Mouse (Mus musculus) limb, embryonic 11.5 days (tissue): ENCODE measurements at regions not wholly inside any gene's neighbourhood (a gene's known extent, or its start where the extent isn't known, plus 50 kb on each side); places are given as distances from the start of the nearest gene placed in this dataset.

Experiments used
- ATAC-seq: fragments of 200-750 bp; cut with Nextera tagmentation; 2 replicates; pipeline ENCODE4 v1.8.0; 2017; ENCODE audit warnings: low read depth; ENCODE audit not compliant: insufficient number of reproducible peaks, low FRiP score, low TSS enrichment
- DNase-seq: peaks from one replicate; pipeline ENCODE4 v3.0.0-alpha.2; 2015; ENCODE audit warnings: low spot score
- H3K27ac ChIP-seq: fragments of 300-500 bp; sonication (generic); replicated peaks from 2 replicates; pipeline ENCODE4 v1.5.1; 2014; ENCODE audit warnings: low read depth, mild to moderate bottlenecking, low read length
- H3K27me3 ChIP-seq: fragments of 300-500 bp; sonication (generic); 2 replicates; pipeline ENCODE4 v1.6.1; 2014; ENCODE audit warnings: mild to moderate bottlenecking, low read length, mixed read lengths; ENCODE audit not compliant: control insufficient read depth, insufficient read depth
- H3K36me3 ChIP-seq: fragments of 300-500 bp; sonication (generic); 2 replicates; pipeline ENCODE4 v1.6.1; 2014; ENCODE audit warnings: mild to moderate bottlenecking, low read length, moderate library complexity, mixed read lengths; ENCODE audit not compliant: control insufficient read depth, insufficient read depth
- H3K4me1 ChIP-seq: fragments of 300-500 bp; sonication (generic); 2 replicates; pipeline ENCODE4 v1.6.1; 2014; ENCODE audit warnings: low read length, mixed read lengths; ENCODE audit not compliant: control insufficient read depth, insufficient read depth
- H3K4me2 ChIP-seq: fragments of 300-500 bp; sonication (generic); 2 replicates; pipeline ENCODE4 v1.6.1; 2014; ENCODE audit warnings: low read depth, mild to moderate bottlenecking, moderate library complexity; ENCODE audit not compliant: severe bottlenecking
- H3K4me3 ChIP-seq: fragments of 300-500 bp; sonication (generic); 2 replicates; pipeline ENCODE4 v1.5.1; 2014; ENCODE audit warnings: low read depth, low read length
- H3K9ac ChIP-seq: fragments of 300-500 bp; sonication (generic); 2 replicates; pipeline ENCODE4 v1.6.1; 2014; ENCODE audit warnings: mild to moderate bottlenecking, low read length
- H3K9me3 ChIP-seq: fragments of 300-500 bp; sonication (generic); 2 replicates; pipeline ENCODE4 v1.6.1; 2016; ENCODE audit warnings: low read length; ENCODE audit not compliant: control insufficient read depth
- WGBS: fragments of 180-500 bp; shearing (Covaris S2); extraction: QIAGEN DNeasy Blood & Tissue Kit; methylation state at CpG from one replicate; pipeline ENCODE4 v1.1.7; 2014; 5-methylcytosine and 5-hydroxymethylcytosine counted together

DNA sequence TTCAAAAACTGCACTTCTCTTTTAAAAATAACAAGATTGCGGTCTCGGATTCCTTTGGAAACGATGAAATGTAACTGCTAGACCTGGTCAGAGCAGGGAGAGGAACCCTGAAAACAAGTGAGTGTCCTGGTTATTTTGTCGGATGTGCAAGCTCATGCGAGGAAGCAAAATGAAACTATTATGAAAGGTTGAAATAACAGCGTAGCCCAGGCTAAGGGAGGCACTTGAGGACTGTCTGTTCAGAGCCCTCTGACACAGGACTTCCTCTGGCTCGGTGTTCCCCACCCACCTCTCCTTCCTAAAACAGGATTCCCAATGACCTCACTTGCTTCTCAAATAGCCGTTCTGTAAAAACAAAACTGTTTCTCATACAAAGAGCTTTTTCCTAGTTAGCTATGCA lies 51.3 kb upstream of the S1pr1 start:
- DNase-seq, result no peak
- Histone ChIP-seq H3K27ac (no peak overlapping the region), H3K9ac (no peak overlapping the region), H3K4me1 (no peaks in the 10 kb centered on the region), H3K36me3 (no peaks in the 10 kb centered on the region), H3K9me3 (no peaks in the 10 kb centered on the region), H3K4me3 (no peak overlapping the region), H3K27me3 (no peaks in the 10 kb centered on the region), H3K4me2 (no peak overlapping the region)
- ATAC-seq, result no peak
- WGBS, result 85% methylated on average over 8 of the region's 8 CpGs

DNA sequence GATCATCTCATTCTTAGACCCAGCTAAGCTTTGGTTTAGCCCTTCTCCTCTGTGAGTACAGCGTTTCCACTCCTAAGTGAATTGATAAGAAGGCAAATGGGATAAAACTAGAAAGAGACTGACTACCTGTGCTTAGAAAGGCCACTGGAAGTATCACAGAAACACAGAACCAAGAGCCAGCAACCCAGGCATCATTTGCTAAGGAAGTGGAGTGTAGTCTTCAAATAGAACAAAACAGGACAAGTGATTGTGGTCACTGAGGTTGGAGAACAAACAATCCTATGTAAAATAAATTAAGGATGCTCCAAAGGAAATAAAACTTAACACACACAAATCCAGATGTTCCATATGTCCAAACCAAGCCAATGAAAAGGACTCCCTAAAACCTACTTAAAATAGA lies 53.4 kb upstream of the S1pr1 start:
- H3K27me3 ChIP-seq, result no peaks in the 10 kb centered on the region
- 96% methylated on average over 1 of the region's 1 CpGs for WGBS
- no peak for ATAC-seq
- H3K9me3 ChIP-seq, result no peaks in the 10 kb centered on the region
- no peak overlapping the region for H3K4me3 ChIP-seq
- no peaks in the 10 kb centered on the region for H3K36me3 ChIP-seq
- no peak for DNase-seq
- H3K9ac ChIP-seq, result no peak overlapping the region
- no peaks in the 10 kb centered on the region for H3K4me1 ChIP-seq
- H3K4me2 ChIP-seq, result no peak overlapping the region
- H3K27ac ChIP-seq, result no peak overlapping the region

DNA sequence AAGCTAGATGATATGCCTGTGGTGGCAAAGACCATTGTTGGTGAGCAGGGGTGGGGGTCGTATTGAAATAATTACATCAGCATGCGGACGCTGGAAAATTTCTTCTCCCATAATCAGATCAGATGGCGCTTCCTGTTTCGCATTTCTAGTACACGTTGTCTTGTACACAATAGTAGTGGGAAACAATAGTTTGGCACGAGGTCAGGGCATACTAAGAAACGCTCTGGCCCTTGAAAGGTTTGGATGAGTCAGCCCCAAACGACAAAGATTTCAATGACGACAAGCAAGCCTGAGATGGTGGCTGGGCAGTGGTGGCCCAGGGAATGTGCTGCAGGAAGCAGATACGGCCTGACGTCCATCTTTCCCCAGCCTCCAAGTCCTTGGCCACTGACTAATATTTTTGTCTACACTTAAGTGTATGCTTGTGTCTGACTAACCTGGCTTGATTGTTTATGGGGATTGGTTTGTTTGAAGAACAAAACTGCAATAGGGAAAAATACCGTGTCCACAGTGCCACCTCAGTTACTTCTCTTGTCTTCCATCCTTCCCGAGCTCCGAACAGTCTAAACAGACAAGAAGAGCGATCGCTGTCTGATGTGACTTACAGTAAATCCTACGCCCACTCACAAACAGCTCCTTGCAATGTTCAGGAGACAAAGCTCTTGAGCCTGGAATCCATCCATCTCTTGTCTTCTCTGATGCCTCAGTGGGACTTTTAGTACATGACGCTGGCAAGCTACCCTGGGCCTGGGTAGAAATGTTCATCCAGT lies 54.1 kb upstream of the S1pr1 start:
- no peaks in the 10 kb centered on the region for H3K4me1 ChIP-seq
- H3K4me3 ChIP-seq, result no peak overlapping the region
- H3K36me3 ChIP-seq, result no peaks in the 10 kb centered on the region
- 86% methylated on average over 19 of the region's 19 CpGs for WGBS
- H3K4me2 ChIP-seq, result no peak overlapping the region
- no peaks in the 10 kb centered on the region for H3K27me3 ChIP-seq
- ATAC-seq (no peak), DNase-seq (no peak)
- no peaks in the 10 kb centered on the region for H3K9me3 ChIP-seq
- no peak overlapping the region for H3K27ac ChIP-seq
- no peak overlapping the region for H3K9ac ChIP-seq

DNA sequence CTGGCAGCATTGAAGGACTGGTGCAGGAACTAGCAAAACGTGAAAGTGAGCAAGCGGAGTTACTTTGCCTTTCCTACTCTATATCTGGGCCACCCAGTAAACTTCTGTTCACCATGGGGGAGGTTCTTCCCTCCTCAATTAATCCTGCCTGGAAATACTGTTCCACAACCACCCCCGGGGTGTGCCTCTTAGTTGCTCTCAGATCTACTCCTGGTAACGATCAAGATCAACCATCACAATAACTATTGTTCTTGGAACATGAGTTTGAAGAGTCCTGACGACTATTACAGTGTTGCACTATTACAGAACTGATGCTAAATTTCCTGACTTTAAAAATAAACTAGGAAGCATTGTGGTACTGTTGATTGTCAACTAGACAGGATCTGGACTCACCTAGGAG lies 57.8 kb upstream of the S1pr1 start:
- no peak overlapping the region for H3K4me2 ChIP-seq
- no peak for ATAC-seq
- H3K4me1 ChIP-seq, result no peaks in the 10 kb centered on the region
- H3K9ac ChIP-seq, result no peak overlapping the region
- no peaks in the 10 kb centered on the region for H3K36me3 ChIP-seq
- no peaks in the 10 kb centered on the region for H3K27me3 ChIP-seq
- H3K27ac ChIP-seq, result no peak overlapping the region
- H3K9me3 ChIP-seq, result no peaks in the 10 kb centered on the region
- no peak overlapping the region for H3K4me3 ChIP-seq
- DNase-seq, result no peak
- 75% methylated on average over 5 of the region's 5 CpGs for WGBS

DNA sequence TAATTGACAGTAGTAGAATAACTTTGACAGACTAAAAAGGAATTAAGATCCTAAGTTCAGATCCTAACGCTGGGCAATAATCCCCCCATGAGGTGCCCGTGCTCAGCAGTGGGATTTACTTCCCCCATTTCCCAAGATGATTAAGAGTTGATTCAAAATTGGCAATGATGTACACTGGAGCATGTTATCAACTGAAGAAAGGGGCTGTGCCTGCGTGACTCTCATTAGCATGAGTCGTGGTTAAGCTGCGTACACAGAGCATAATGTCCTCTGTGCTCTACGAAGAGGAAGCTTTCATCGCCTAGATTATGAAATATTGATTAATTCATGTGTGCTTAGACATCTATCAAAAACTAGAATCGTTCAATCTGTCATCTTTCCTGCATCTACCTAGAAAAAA lies 59.4 kb upstream of the S1pr1 start:
- no peak for ATAC-seq
- no peak overlapping the region for H3K4me3 ChIP-seq
- no peak overlapping the region for H3K27ac ChIP-seq
- H3K9ac ChIP-seq, result no peak overlapping the region
- H3K4me1 ChIP-seq, result no peaks in the 10 kb centered on the region
- WGBS, result 86% methylated on average over 8 of the region's 8 CpGs
- H3K4me2 ChIP-seq, result no peak overlapping the region
- H3K9me3 ChIP-seq, result no peaks in the 10 kb centered on the region
- no peak for DNase-seq
- no peaks in the 10 kb centered on the region for H3K27me3 ChIP-seq
- no peaks in the 10 kb centered on the region for H3K36me3 ChIP-seq

DNA sequence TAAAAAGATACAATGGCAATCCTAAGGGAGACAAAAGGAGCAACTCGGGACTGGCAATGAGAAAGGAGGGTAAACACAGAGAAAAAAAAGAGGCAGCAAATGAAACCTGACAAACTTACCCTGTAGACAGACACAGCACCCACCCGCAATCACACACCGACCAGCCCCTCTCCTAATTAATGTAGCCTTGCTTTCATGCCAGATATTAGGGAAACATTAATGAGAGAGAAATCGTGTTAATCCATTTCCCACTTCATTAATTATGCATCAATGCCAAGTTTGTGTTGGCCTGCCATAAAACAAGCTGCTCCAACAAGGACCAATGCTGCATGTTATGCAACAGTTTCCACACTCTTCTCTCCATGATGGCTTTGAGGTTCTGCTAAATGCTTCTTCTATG lies 59.9 kb upstream of the S1pr1 start:
- no peak overlapping the region for H3K27ac ChIP-seq
- no peak for ATAC-seq
- no peaks in the 10 kb centered on the region for H3K36me3 ChIP-seq
- H3K27me3 ChIP-seq, result no peaks in the 10 kb centered on the region
- H3K4me3 ChIP-seq, result no peak overlapping the region
- 72% methylated on average over 4 of the region's 4 CpGs for WGBS
- no peaks in the 10 kb centered on the region for H3K9me3 ChIP-seq
- no peaks in the 10 kb centered on the region for H3K4me1 ChIP-seq
- no peak overlapping the region for H3K9ac ChIP-seq
- H3K4me2 ChIP-seq, result no peak overlapping the region
- no peak for DNase-seq

DNA sequence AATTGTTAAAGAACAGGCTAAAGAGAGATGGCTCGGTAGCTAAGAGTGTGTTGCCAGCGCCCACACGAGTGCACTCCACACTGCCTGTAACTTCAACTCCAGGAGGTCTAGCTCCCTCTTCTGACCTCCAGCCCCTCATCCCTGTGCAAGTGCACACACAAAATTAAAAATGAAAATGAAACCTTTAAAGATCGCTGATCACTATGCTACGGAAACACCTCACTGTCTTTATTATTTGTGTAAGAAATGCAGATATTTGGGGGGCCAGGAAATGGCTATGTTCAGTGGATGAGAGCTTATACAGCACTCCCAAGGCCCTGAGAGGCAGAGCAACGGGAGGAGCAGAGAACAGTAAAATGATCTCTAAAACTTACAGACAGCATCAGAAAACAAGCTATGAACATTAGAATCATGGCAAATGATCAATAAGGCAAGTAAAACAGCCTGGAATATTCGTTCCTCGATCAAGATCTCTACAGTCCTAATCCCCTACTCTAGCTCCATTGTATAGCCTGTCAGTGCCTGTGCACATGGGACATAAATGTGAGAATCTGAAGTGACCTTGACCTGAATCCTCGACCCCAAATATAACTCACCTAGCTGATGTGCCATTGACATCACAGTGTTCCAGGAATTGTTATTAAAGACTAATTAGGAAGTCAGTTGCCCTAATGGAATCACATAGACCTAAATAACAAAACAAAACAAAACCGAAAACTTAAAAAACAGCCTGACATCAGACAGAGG lies 64.4 kb upstream of the S1pr1 start:
- H3K36me3 ChIP-seq, result no peaks in the 10 kb centered on the region
- DNase-seq (no peak), ATAC-seq (no peak)
- H3K4me2 ChIP-seq, result no peak overlapping the region
- no peaks in the 10 kb centered on the region for H3K27me3 ChIP-seq
- 88% methylated on average over 10 of the region's 10 CpGs for WGBS
- H3K9me3 ChIP-seq, result no peaks in the 10 kb centered on the region
- H3K4me3 ChIP-seq, result no peak overlapping the region
- no peaks in the 10 kb centered on the region for H3K4me1 ChIP-seq
- no peak overlapping the region for H3K9ac ChIP-seq
- H3K27ac ChIP-seq, result no peak overlapping the region

DNA sequence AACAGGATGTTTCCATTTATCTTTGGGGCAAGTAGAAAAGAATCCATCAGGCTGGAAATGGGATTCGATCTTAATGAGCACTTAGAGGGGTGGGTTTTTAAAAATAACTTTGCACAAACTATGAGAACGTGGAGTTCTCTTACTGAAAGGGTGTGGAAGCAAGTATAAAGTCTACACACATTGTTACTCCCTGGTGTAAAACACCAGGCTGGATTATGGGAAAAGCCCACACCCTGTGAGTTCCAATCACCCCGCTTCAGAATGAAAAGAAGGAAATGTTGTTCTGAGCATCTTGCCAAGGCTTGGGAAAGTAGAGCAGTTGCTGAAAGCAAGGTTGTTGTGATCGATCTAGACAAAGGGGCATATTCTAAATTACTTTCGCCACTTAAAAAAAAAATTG lies 65.0 kb upstream of the S1pr1 start:
- H3K4me2 ChIP-seq, result no peak overlapping the region
- ATAC-seq, result no peak
- no peaks in the 10 kb centered on the region for H3K36me3 ChIP-seq
- no peak overlapping the region for H3K27ac ChIP-seq
- WGBS, result 91% methylated on average over 5 of the region's 5 CpGs
- no peak overlapping the region for H3K9ac ChIP-seq
- DNase-seq, result no peak
- no peaks in the 10 kb centered on the region for H3K4me1 ChIP-seq
- no peak overlapping the region for H3K4me3 ChIP-seq
- H3K9me3 ChIP-seq, result no peaks in the 10 kb centered on the region
- no peaks in the 10 kb centered on the region for H3K27me3 ChIP-seq
